Mouse (Mus musculus): Measurements from ENCODE around the gene Nckap1. TPM values are rescaled to one million over a fixed set of nuclear protein-coding genes. Genes with fewer than 3 reads are reported as not detected.

Nckap1 gene
- polyA plus RNA-seq, 1 experiment from 2014 or later = 68.9 TPM

GRCm38 (mm10) chr2:80603771-80604426, 22.7 kb upstream of the Nckap1 start:
- no peaks in the 10 kb centered on the region for H3K4me1 ChIP-seq (ENCODE audit: insufficient read depth)
- 92% methylated on average over 19 of the region's 19 CpGs for WGBS
- ATAC-seq (ENCODE audit: insufficient read depth) (no peak), DNase-seq (no peak)
- H3K4me3 ChIP-seq (ENCODE audit: low read depth, low read length) = no peak overlapping the region
- no peaks in the 10 kb centered on the region for H3K36me3 ChIP-seq (ENCODE audit: insufficient read depth)
- H3K4me2 ChIP-seq = no peak overlapping the region
- H3K9me3 ChIP-seq (ENCODE audit: low read depth, low read length) = no peaks in the 10 kb centered on the region
- H3K27me3 ChIP-seq (ENCODE audit: insufficient read depth, low read length) = no peaks in the 10 kb centered on the region
- H3K9ac ChIP-seq = no peak overlapping the region
- no peak overlapping the region for H3K27ac ChIP-seq (ENCODE audit: low read depth)
- no peak for TF ChIP-seq CTCF (IDR thresholded peaks at IDR 0.05; ENCODE audit: low read depth)

GRCm38 (mm10) chr2:80602756-80603155, 21.6 kb upstream of the Nckap1 start:
- Histone ChIP-seq H3K4me3 (ENCODE audit: low read depth, low read length) (no peak overlapping the region), H3K4me1 (ENCODE audit: insufficient read depth) (no peaks in the 10 kb centered on the region), H3K9me3 (ENCODE audit: low read depth, low read length) (no peaks in the 10 kb centered on the region), H3K27ac (ENCODE audit: low read depth) (no peak overlapping the region), H3K27me3 (ENCODE audit: insufficient read depth, low read length) (no peaks in the 10 kb centered on the region), H3K4me2 (no peak overlapping the region), H3K36me3 (ENCODE audit: insufficient read depth) (no peaks in the 10 kb centered on the region), H3K9ac (no peak overlapping the region)
- 91% methylated on average over 13 of the region's 13 CpGs for WGBS
- ATAC-seq (ENCODE audit: insufficient read depth) (no peak), DNase-seq (no peak)
- no peak for TF ChIP-seq CTCF (IDR thresholded peaks at IDR 0.05; ENCODE audit: low read depth)

DNA sequence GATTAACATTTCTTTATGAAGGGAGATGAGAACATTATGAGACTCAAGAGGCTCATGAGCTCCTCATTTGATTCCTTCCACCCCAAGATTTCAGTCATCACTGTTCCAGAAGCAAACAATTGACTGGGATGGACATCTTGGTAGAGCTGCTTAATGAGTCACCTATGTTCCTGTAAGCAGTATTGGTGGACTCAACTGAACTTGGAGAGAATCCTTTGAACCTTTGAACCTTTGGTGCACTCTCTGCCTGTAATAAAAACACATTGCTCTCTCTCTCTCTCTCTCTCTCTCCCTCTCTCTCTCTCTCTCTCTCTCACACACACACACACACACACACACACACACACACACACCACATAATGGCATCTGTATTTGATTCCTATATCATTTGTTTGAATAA, 19.4 kb upstream of the Nckap1 start:
- ATAC-seq (ENCODE audit: insufficient read depth) = no peak

DNA sequence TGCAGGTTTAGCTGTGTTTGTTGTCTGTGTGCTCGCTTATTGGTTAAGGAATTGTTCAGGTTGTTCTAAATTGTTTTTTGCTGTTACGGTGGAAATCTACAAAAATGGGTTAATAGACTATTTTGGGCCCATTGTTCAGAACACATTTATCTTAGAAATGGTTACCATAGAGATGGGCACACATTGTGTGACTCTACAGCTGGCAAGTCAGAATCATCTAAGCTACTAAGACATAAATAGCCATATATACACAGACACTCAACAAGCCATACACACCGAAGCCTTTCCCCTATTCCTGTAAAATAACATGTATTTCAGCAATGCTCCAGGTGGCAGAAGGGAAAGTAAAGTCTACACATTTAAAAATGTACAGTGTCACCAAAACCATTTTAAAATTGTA, 18.7 kb upstream of the Nckap1 start:
- 81% methylated on average over 3 of the region's 3 CpGs for WGBS
- H3K9me3 ChIP-seq (ENCODE audit: low read depth, low read length) = no peaks in the 10 kb centered on the region
- H3K27me3 ChIP-seq (ENCODE audit: insufficient read depth, low read length) = no peaks in the 10 kb centered on the region
- no peak overlapping the region for H3K9ac ChIP-seq
- no peak for DNase-seq
- H3K27ac ChIP-seq (ENCODE audit: low read depth) = no peak overlapping the region
- no peak overlapping the region for H3K4me2 ChIP-seq
- H3K36me3 ChIP-seq (ENCODE audit: insufficient read depth) = no peaks in the 10 kb centered on the region
- ATAC-seq (ENCODE audit: insufficient read depth) = no peak
- no peaks in the 10 kb centered on the region for H3K4me1 ChIP-seq (ENCODE audit: insufficient read depth)
- TF ChIP-seq CTCF (IDR thresholded peaks at IDR 0.05; ENCODE audit: low read depth) = no peak
- no peak overlapping the region for H3K4me3 ChIP-seq (ENCODE audit: low read depth, low read length)

More for the DNA sequence above, 19.4 kb upstream of the Nckap1 start:
- H3K4me2 ChIP-seq = no peak overlapping the region
- no peak overlapping the region for H3K4me3 ChIP-seq (ENCODE audit: low read depth, low read length)
- TF ChIP-seq CTCF (IDR thresholded peaks at IDR 0.05; ENCODE audit: low read depth) = no peak
- no peaks in the 10 kb centered on the region for H3K9me3 ChIP-seq (ENCODE audit: low read depth, low read length)
- H3K9ac ChIP-seq = no peak overlapping the region
- no peaks in the 10 kb centered on the region for H3K4me1 ChIP-seq (ENCODE audit: insufficient read depth)
- H3K27me3 ChIP-seq (ENCODE audit: insufficient read depth, low read length) = no peaks in the 10 kb centered on the region
- DNase-seq = no peak
- no peaks in the 10 kb centered on the region for H3K36me3 ChIP-seq (ENCODE audit: insufficient read depth)
- H3K27ac ChIP-seq (ENCODE audit: low read depth) = no peak overlapping the region

- H3K4me2 ChIP-seq = no peak overlapping the region
- H3K36me3 ChIP-seq (ENCODE audit: insufficient read depth) = no peaks in the 10 kb centered on the region
- no peaks in the 10 kb centered on the region for H3K4me1 ChIP-seq (ENCODE audit: insufficient read depth)
- DNase-seq (no peak), ATAC-seq (ENCODE audit: insufficient read depth) (no peak)
- no peaks in the 10 kb centered on the region for H3K9me3 ChIP-seq (ENCODE audit: low read depth, low read length)
- H3K4me3 ChIP-seq (ENCODE audit: low read depth, low read length) = no peak overlapping the region
- no peak overlapping the region for H3K27ac ChIP-seq (ENCODE audit: low read depth)
- H3K27me3 ChIP-seq (ENCODE audit: insufficient read depth, low read length) = no peaks in the 10 kb centered on the region
- 60% methylated on average over 5 of the region's 5 CpGs for WGBS
- H3K9ac ChIP-seq = no peak overlapping the region
- TF ChIP-seq CTCF (IDR thresholded peaks at IDR 0.05; ENCODE audit: low read depth) = no peak
Observed at GRCm38 (mm10) chr2:80596960-80597359, 15.8 kb upstream of the Nckap1 start.

DNA sequence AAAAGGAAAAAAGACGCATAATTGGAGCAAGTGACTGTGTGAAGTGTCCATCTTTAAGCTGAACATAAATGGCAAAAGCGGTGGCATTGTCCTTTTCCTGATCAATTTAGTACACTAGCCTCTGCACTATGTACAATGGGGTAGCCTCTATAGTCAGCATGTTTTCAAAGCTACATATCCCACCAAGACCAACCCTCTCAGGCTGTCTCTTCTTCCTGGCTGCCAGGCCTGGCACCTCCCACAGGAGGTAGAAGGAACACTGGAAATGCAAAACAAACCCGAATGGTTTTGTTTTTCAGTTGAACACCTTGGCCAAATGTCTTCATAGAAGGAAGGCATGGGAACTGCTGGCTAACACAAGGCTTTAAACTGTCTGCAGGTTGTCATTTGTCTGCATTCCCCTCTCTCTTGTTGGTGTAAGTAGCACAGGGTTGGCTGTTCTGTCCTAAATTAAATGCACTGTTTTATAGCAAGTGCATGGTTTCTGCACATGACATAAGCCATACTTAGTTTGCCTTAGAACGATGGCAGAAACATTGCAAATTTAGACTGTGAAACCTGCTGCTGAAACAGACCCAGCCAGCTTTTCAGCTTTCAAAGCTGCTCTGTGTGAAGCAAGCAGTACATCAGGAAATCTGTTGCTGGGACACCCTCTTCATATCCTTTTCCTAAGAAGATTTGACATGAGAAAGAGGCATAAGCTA, 13.2 kb upstream of the Nckap1 start:
- H3K9ac ChIP-seq = no peak overlapping the region
- DNase-seq (no peak), ATAC-seq (ENCODE audit: insufficient read depth) (no peak)
- no peaks in the 10 kb centered on the region for H3K9me3 ChIP-seq (ENCODE audit: low read depth, low read length)
- H3K27me3 ChIP-seq (ENCODE audit: insufficient read depth, low read length) = no peaks in the 10 kb centered on the region
- H3K27ac ChIP-seq (ENCODE audit: low read depth) = no peak overlapping the region
- no peaks in the 10 kb centered on the region for H3K4me1 ChIP-seq (ENCODE audit: insufficient read depth)
- no peak overlapping the region for H3K4me3 ChIP-seq (ENCODE audit: low read depth, low read length)
- WGBS = 72% methylated on average over 4 of the region's 4 CpGs
- no peak for TF ChIP-seq CTCF (IDR thresholded peaks at IDR 0.05; ENCODE audit: low read depth)
- no peaks in the 10 kb centered on the region for H3K36me3 ChIP-seq (ENCODE audit: insufficient read depth)
- H3K4me2 ChIP-seq = no peak overlapping the region

DNA sequence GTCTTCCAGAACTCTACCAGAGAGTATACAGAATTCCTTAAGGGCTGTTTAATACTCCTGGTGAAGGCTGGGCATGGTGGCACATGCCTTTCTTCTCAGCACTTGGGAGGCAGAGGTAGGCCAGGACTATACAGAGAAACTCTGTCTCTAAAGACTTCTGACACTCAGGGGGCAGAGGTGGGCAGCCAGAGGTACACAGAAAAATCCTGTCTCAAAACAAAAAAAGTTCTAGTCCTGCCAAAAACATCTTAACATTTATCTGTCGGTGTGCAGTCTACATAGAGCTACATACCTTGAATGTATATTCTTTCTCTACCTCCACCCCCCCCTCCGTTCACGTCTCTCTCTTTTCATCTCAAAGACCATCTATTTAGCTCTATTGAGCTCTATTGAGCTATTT, 1.2 kb upstream of the Nckap1 start:
- Histone ChIP-seq H3K4me2 (no peak overlapping the region), H3K9ac (no peak overlapping the region), H3K36me3 (ENCODE audit: insufficient read depth) (no peaks in the 10 kb centered on the region), H3K27me3 (ENCODE audit: insufficient read depth, low read length) (no peaks in the 10 kb centered on the region), H3K4me3 (ENCODE audit: low read depth, low read length) (no peak overlapping the region), H3K4me1 (ENCODE audit: insufficient read depth) (peaks cover 9% of the 10 kb centered on the region), H3K9me3 (ENCODE audit: low read depth, low read length) (no peaks in the 10 kb centered on the region), H3K27ac (ENCODE audit: low read depth) (no peak overlapping the region)
- ATAC-seq (ENCODE audit: insufficient read depth) (no peak), DNase-seq (no peak)
- 85% methylated on average over 3 of the region's 3 CpGs for WGBS
- no peak for TF ChIP-seq CTCF (IDR thresholded peaks at IDR 0.05; ENCODE audit: low read depth)
